Mouse (Mus musculus) kidney, adult 2 months (tissue): ENCODE results near the gene Lonp2.

Source experiments
- CTCF ChIP-seq: fragments of 200-500 bp; conservative IDR thresholded peaks from 2 replicates; pipeline ENCODE4 v1.5.1; 2011; ENCODE audit warnings: low read depth, mild to moderate bottlenecking, control low read depth, low read length, moderate library complexity, mixed read lengths; ENCODE audit not compliant: insufficient read depth, insufficient read length
- POLR2A ChIP-seq: fragments of 200-500 bp; IDR thresholded peaks from one replicate; pipeline ENCODE4 v1.6.1; 2011; ENCODE audit warnings: low read depth, low read length, control low read depth

DNA sequence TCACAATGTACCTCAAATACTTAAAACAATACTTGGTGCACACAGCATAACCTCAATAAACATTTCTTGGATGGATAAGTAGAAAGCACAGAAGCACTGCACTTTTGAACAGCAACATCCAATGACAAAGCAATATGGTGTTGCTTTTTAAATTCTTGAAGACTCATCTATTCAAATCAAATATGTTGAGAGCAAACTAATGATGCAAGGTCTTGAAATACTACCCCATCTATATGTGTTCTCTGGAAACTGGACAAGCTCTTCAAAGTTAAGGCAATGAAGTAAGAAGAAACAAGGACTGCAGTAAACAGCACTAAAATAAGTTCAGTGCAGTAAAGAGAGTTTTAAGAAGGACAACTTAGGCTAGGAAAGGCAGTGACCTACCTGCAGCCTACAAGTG lies 117.1 kb downstream of the Lonp2 start:
- TF ChIP-seq POLR2A (no peak), CTCF (no peak)
